Mouse (Mus musculus) heart, postnatal 10 days (tissue): Measurements from ENCODE around the gene Cryl1. TPM values are rescaled to one million over a fixed set of nuclear protein-coding genes. Genes with fewer than 3 reads are reported as not detected.

Experiments
- DNase-seq, 2 experiments: peaks; one replicate each; pipeline ENCODE4 v3.0.0; 2021
- intact Hi-C: fragments of 180-260 bp; cut with DNase I; formaldehyde crosslinking; loops from one replicate; pipeline ENCODE4 v1.15.1; 2025
- total RNA-seq, 2 experiments: library from RNA; stranded (reverse); gene quantifications; 2 replicates each; pipeline ENCODE4 v1.2.3; 2021

The Cryl1 gene
- total RNA-seq, 2 experiments from 2014 or later, result 8.3 to 10.1 TPM

DNA sequence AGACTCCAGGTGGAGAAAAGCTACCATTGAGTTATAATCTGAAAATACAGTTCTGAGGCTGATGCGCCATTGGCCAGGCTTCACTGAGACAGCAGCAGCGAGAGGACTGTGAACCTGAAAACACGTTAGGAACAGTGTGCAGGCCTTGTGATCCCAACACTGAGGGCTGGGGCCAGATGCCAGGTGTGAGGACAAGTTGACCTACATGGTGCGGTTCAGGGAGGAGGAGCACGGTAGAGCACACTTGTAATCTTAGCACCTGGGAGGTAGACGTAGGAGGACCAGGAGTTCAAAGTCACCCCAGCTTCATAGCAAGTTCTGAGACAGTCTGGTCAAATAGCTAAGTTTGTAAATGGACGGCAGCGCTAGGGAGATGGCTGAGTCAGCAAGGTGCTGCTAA lies 139.0 kb downstream of the Cryl1 start:
- intact Hi-C loops, result no loop called here
- DNase-seq, result no peak

DNA sequence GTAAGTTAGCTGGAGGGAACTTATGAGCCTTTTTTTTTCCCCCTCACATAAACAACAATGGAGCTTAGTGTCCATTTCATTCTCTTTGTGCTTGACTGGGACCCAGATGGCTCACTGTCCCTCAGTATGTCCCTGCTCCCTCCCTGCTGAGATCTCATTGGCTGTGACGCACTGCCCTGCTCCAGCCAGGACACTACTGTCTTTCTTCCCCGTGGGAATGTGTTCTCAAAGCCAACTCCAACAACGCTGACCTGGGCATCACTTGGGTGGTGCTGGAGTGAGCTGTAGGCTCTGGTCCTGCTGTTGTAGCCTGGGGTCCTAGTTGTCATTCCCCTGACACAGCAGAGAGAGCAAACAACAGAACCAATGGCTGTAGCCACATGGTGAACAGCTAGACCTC lies 149.7 kb downstream of the Cryl1 start:
- intact Hi-C loops, result no loop called here
- DNase-seq, result no peak

DNA sequence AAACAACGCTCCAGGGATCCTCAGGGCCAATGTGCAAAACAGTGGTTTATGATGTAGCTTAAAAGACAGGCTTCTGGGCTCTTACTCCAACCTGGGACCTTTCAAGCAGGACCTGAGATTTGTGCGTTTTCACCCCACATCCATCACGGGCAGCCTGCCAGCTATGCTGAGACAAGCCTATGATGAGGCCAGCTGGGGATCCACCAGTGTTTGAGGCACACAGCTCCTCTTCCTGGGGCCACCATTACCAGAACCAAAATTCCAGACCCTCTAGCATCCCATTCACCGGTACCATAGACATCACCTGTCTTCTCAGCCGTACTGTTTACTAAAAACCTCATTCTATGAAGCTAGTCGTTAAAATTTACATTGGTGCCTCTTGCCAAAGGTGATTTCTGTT lies 151.8 kb downstream of the Cryl1 start:
- intact Hi-C loops, result no loop called here
- no peak for DNase-seq

DNA sequence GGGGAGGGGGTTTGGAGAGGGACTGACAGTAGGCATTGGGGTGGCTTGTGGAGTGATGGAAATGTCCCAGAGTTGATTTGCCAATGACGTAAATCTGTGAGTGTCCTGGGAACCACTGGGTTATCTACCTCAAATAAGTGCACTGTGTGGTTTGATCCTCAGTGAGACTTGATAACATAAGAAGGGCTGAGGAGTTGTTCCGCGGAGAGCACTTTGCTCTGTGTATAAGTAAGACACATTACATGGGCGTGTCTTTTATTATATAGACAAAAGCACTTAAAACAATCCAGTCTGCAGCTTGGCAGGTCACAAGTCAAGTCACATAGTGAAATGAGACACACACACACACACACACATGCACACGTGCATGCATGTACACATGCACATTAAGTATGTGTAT lies 155.4 kb downstream of the Cryl1 start:
- DNase-seq, result no peak
- intact Hi-C loops, result no loop called here

DNA sequence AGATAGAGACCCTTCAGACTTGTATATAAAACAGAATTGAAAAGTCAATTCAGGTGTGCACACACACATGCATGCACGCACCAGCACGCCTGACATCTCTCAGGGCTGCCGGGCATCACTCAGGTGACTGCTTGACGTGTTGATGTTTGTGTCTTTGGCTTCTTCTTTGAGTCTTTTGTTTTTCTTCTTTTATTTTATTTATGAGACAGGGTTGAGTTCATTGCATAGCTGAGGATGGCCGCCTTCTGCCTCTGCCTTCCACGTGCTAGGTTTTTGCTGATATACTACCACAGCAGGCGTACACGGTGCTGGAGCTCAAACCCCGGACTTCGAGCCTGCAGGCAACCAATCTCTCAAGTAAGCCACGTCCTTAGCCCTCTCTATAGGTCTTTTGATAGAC lies 163.1 kb downstream of the Cryl1 start:
- intact Hi-C loops, result no loop called here
- DNase-seq, result no peak

DNA sequence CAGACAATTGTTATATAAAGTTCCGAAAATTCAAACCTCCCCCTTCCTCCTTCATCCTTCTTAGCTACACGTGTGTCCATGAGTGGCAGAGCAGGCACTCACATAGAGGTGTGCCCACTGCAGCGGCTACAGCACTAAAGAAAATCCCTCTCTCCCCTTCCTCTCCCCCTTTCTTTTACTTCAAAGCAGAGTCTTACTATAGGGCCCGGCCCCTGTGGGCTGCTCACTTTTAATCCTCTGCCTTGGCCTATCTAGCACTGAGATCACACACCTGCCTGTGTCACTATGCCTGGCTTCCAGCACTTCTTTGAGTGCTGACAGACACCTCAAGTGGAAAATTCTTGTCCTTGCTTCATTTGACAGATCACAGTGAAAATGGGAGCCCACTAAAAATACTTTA lies 163.6 kb downstream of the Cryl1 start:
- no peak for DNase-seq
- intact Hi-C loops, result no loop called here

DNA sequence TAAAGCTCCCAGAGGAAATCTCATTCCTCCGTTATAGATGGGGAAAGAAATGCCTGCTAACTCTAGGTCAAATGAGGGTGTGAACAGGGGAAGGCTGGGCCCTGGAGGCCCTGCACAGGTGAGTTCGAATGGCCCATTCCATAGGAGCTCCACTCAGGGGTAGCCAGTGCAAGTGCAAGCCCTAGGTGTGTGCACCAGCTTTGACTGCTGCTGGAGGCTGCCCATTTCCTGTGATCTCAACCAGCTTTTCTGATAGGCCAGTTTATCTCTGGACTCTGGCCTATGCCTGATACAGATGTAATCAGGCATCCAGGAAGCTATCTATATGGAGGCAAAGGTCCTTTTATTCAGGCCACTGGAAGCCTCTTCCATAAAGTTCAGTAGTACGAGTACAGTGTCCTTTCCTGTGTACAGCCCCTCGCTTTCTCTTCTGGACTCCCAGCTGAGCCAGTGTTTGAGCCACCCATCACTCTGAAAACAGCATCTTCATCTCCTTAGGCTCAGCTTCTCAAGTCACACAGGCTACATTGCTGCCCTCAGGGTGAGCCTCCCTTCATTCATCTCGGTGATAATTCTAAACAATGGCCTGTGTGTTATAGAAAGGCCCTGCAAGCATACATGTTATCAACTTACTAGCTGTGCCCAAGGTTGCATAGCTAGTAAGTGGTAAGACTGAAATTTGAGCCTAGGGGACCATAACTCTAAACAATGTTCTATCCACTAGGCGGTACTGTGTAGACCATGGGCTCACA lies 167.9 kb downstream of the Cryl1 start:
- no peak for DNase-seq
- intact Hi-C loops, result no loop called here

Other genes starting within 250 kb of the Cryl1 start
- gene Ift88, start 25.5 kb upstream of the Cryl1 start, total RNA-seq, result 1 to 10 TPM; 4.5 to 5.1 TPM
- 1 to 10 TPM; 8.4 to 8.8 TPM for gene Il17d, start 126.2 kb upstream of the Cryl1 start, total RNA-seq
- 10 to 100 TPM; 32.4 to 32.6 TPM for gene Eef1akmt1, start 173.1 kb upstream of the Cryl1 start, total RNA-seq